Mouse (Mus musculus): ENCODE measurements around the gene Slc25a15. TPM values are rescaled to one million over a fixed set of nuclear protein-coding genes. Genes with fewer than 3 reads are reported as not detected.

The Slc25a15 gene
- polyA plus RNA-seq, 1 experiment = 0.67 TPM

- Histone ChIP-seq H3K4me1 (peaks cover 20% of the 10 kb centered on the region), H3K36me3 (replicated peaks; ENCODE audit: low read length) (peaks cover 33% of the 10 kb centered on the region), H3K9me3 (no peaks in the 10 kb centered on the region), H3K4me3 (replicated peaks) (no peak overlapping the region), H3K27me3 (replicated peaks) (peaks cover 2% of the 10 kb centered on the region)
- TF ChIP-seq GATA1 (IDR thresholded peaks at IDR 0.05; ENCODE audit: borderline replicate concordance, low read length) (no peak), FLI1 (IDR thresholded peaks at IDR 0.05; ENCODE audit: low read length) (no peak)
Observed at GRCm38 (mm10) chr8:22394471-22394870, 3.9 kb downstream of the Slc25a15 start.

GRCm38 (mm10) chr8:22390766-22391463, 7.5 kb downstream of the Slc25a15 start:
- Histone ChIP-seq H3K4me3 (replicated peaks) (no peak overlapping the region), H3K27me3 (replicated peaks) (no peaks in the 10 kb centered on the region), H3K9me3 (no peaks in the 10 kb centered on the region), H3K4me1 (peaks cover 10% of the 10 kb centered on the region), H3K36me3 (replicated peaks; ENCODE audit: low read length) (peaks cover 58% of the 10 kb centered on the region)
- TF ChIP-seq FLI1 (IDR thresholded peaks at IDR 0.05; ENCODE audit: low read length) (no peak), GATA1 (IDR thresholded peaks at IDR 0.05; ENCODE audit: borderline replicate concordance, low read length) (no peak)

GRCm38 (mm10) chr8:22389874-22390273, 8.5 kb downstream of the Slc25a15 start:
- no peak for TF ChIP-seq FLI1 (IDR thresholded peaks at IDR 0.05; ENCODE audit: low read length)
- peaks cover 61% of the 10 kb centered on the region for H3K36me3 ChIP-seq (replicated peaks; ENCODE audit: low read length)
- no peaks in the 10 kb centered on the region for H3K9me3 ChIP-seq
- H3K4me3 ChIP-seq (replicated peaks) = no peak overlapping the region
- H3K27me3 ChIP-seq (replicated peaks) = no peaks in the 10 kb centered on the region
- H3K4me1 ChIP-seq = peaks cover 10% of the 10 kb centered on the region

- no peaks in the 10 kb centered on the region for H3K27me3 ChIP-seq (replicated peaks)
- H3K9me3 ChIP-seq = peaks cover 8% of the 10 kb centered on the region
- TF ChIP-seq FLI1 (IDR thresholded peaks at IDR 0.05; ENCODE audit: low read length) = no peak
- no peak for TF ChIP-seq GATA1 (IDR thresholded peaks at IDR 0.05; ENCODE audit: borderline replicate concordance, low read length)
- no peak overlapping the region for H3K4me3 ChIP-seq (replicated peaks)
- H3K36me3 ChIP-seq (replicated peaks; ENCODE audit: low read length) = peaks cover 74% of the 10 kb centered on the region
- peaks cover 8% of the 10 kb centered on the region for H3K4me1 ChIP-seq
Observed at GRCm38 (mm10) chr8:22385158-22385557, 13.2 kb downstream of the Slc25a15 start.

- no peak for TF ChIP-seq GATA1 (IDR thresholded peaks at IDR 0.05; ENCODE audit: borderline replicate concordance, low read length)
- no peak for TF ChIP-seq FLI1 (IDR thresholded peaks at IDR 0.05; ENCODE audit: low read length)
- H3K27me3 ChIP-seq (replicated peaks) = no peaks in the 10 kb centered on the region
- H3K4me3 ChIP-seq (replicated peaks) = no peak overlapping the region
- peaks cover 1% of the 10 kb centered on the region for H3K4me1 ChIP-seq
- peaks cover 56% of the 10 kb centered on the region for H3K36me3 ChIP-seq (replicated peaks; ENCODE audit: low read length)
- peaks cover 8% of the 10 kb centered on the region for H3K9me3 ChIP-seq
Observed at GRCm38 (mm10) chr8:22382824-22383595, 15.4 kb downstream of the Slc25a15 start.

GRCm38 (mm10) chr8:22380934-22381333, 17.5 kb downstream of the Slc25a15 start:
- Histone ChIP-seq H3K27me3 (replicated peaks) (no peaks in the 10 kb centered on the region), H3K4me3 (replicated peaks) (no peak overlapping the region), H3K9me3 (peaks cover 8% of the 10 kb centered on the region), H3K36me3 (replicated peaks; ENCODE audit: low read length) (peaks cover 54% of the 10 kb centered on the region), H3K4me1 (peaks cover 3% of the 10 kb centered on the region; the same call in 1 of the 2 replicates)
- TF ChIP-seq FLI1 (IDR thresholded peaks at IDR 0.05; ENCODE audit: low read length) = no peak
- TF ChIP-seq GATA1 (IDR thresholded peaks at IDR 0.05; ENCODE audit: borderline replicate concordance, low read length) = no peak

GRCm38 (mm10) chr8:22376903-22377302, 21.5 kb downstream of the Slc25a15 start:
- TF ChIP-seq FLI1 (IDR thresholded peaks at IDR 0.05; ENCODE audit: low read length) (no peak), GATA1 (IDR thresholded peaks at IDR 0.05; ENCODE audit: borderline replicate concordance, low read length) (no peak)

GRCm38 (mm10) chr8:22376311-22376710, 22.1 kb downstream of the Slc25a15 start:
- Histone ChIP-seq H3K4me1 (peaks cover 3% of the 10 kb centered on the region; the same call in 1 of the 2 replicates), H3K36me3 (replicated peaks; ENCODE audit: low read length) (peaks cover 21% of the 10 kb centered on the region), H3K9me3 (peaks cover 2% of the 10 kb centered on the region), H3K4me3 (replicated peaks) (no peak overlapping the region), H3K27me3 (replicated peaks) (no peaks in the 10 kb centered on the region)
- TF ChIP-seq FLI1 (IDR thresholded peaks at IDR 0.05; ENCODE audit: low read length) (no peak), GATA1 (IDR thresholded peaks at IDR 0.05; ENCODE audit: borderline replicate concordance, low read length) (no peak)

More at GRCm38 (mm10) chr8:22376903-22377302, 21.5 kb downstream of the Slc25a15 start:
- Histone ChIP-seq H3K4me1 (peaks cover 3% of the 10 kb centered on the region; the same call in 1 of the 2 replicates), H3K27me3 (replicated peaks) (no peaks in the 10 kb centered on the region), H3K4me3 (replicated peaks) (no peak overlapping the region), H3K9me3 (peaks cover 8% of the 10 kb centered on the region), H3K36me3 (replicated peaks; ENCODE audit: low read length) (peaks cover 27% of the 10 kb centered on the region)

- Histone ChIP-seq H3K4me1 (no peaks in the 10 kb centered on the region), H3K9me3 (peaks cover 6% of the 10 kb centered on the region), H3K36me3 (replicated peaks; ENCODE audit: low read length) (no peaks in the 10 kb centered on the region), H3K27me3 (replicated peaks) (peaks cover 2% of the 10 kb centered on the region), H3K4me3 (replicated peaks) (no peak overlapping the region)
- TF ChIP-seq GATA1 (IDR thresholded peaks at IDR 0.05; ENCODE audit: borderline replicate concordance, low read length) (no peak), FLI1 (IDR thresholded peaks at IDR 0.05; ENCODE audit: low read length) (no peak)
Observed at GRCm38 (mm10) chr8:22359882-22360281, 38.5 kb downstream of the Slc25a15 start.

- TF ChIP-seq FLI1 (IDR thresholded peaks at IDR 0.05; ENCODE audit: low read length) = no peak
- no peak for TF ChIP-seq GATA1 (IDR thresholded peaks at IDR 0.05; ENCODE audit: borderline replicate concordance, low read length)
- H3K27me3 ChIP-seq (replicated peaks) = peaks cover 2% of the 10 kb centered on the region
- H3K4me3 ChIP-seq (replicated peaks) = no peak overlapping the region
- no peaks in the 10 kb centered on the region for H3K36me3 ChIP-seq (replicated peaks; ENCODE audit: low read length)
- peaks cover 6% of the 10 kb centered on the region for H3K9me3 ChIP-seq
- no peaks in the 10 kb centered on the region for H3K4me1 ChIP-seq
Observed at GRCm38 (mm10) chr8:22359359-22359758, 39.0 kb downstream of the Slc25a15 start.
